28 mouse cellular contexts compared by ENCODE assay signal in genomic region chr9:96766078-96766477, GRCm38 (mm10). TPM values are rescaled to one million over a fixed set of nuclear protein-coding genes. Genes with fewer than 3 reads are reported as not detected.
DNase-seq lines count a peak whose midpoint lies in the region; ATAC-seq and TF ChIP-seq lines count a peak whose summit lies in the region.
"Had no signal": no experiment of that assay in that cellular context is flagged by ENCODE, and none has a peak within 500 bp of the region (broad histone marks: within the 10 kb centered on the region; RNA-seq: fewer than 3 reads in every experiment).

No protein-coding gene starts in this region.

- peak overlapping the region; percentile 59 for H3K4me2 ChIP-seq in liver, embryonic 13.5 days
- no peak overlapping the region for H3K4me2 ChIP-seq in hindbrain, embryonic 13.5 days
- H3K4me2 ChIP-seq: embryonic facial prominence, embryonic 13.5 days; heart, embryonic 15.5 days; intestine, embryonic 15.5 days; limb, embryonic 15.5 days; lung, embryonic 15.5 days; midbrain, embryonic 12.5 days; neural tube, embryonic 13.5 days had no signal

- DNase-seq in spleen, adult 2 months (ENCODE audit: low read depth in 1 of 2, low spot score in 2 of 2) = no peak
- no peak for DNase-seq in spleen, adult 18-20 months
- DNase-seq in liver, embryonic 13.5 days = no peak
- no peak for DNase-seq in heart, adult 18-20 months
- DNase-seq in kidney, adult 8-10 months = no peak
- DNase-seq: adrenal gland, postnatal 14 days; cerebellum, adult 11-12 months; cerebellum, postnatal 10 days; gastrocnemius, postnatal 14 days; kidney, adult 2 months; thymus, adult 18-20 months; thymus, postnatal 25 days had no signal

- no peak for TF ChIP-seq POLR2A in spleen, adult 2 months (IDR thresholded peaks at IDR 0.05; ENCODE audit: low read depth, low read length)

- H3K36me3 ChIP-seq in spleen, adult 2 months (ENCODE audit: control insufficient read depth, insufficient read depth, low read length) = no peaks in the 10 kb centered on the region
- no peaks in the 10 kb centered on the region for H3K36me3 ChIP-seq in liver, embryonic 13.5 days
- no peaks in the 10 kb centered on the region for H3K36me3 ChIP-seq in hindbrain, embryonic 13.5 days
- H3K36me3 ChIP-seq: embryonic facial prominence, embryonic 13.5 days; heart, embryonic 10.5 days; heart, embryonic 15.5 days; intestine, embryonic 15.5 days; limb, embryonic 10.5 days; limb, embryonic 15.5 days; lung, embryonic 15.5 days; midbrain, embryonic 12.5 days; neural tube, embryonic 13.5 days had no signal

- ATAC-seq in liver, embryonic 13.5 days (ENCODE audit: low read depth) = 0 out of 2 replicates have a peak, but pooled peaks have one; percentile 16
- ATAC-seq in megakaryocyte progenitor cell, adult 5-6 weeks (replicated peaks; ENCODE audit: poor library complexity) = peak; percentile 23; the same call in 1 of the 2 replicates
- no peak for ATAC-seq in hindbrain, embryonic 13.5 days (ENCODE audit: low FRiP score)
- ATAC-seq: forebrain, embryonic 14.5 days; hindbrain, postnatal 0 days had no signal

- no peak for TF ChIP-seq CTCF in spleen, adult 2 months (IDR thresholded peaks at IDR 0.05; ENCODE audit: extremely low read depth, insufficient read depth, insufficient read length, insufficient replicate concordance)

- H3K9ac ChIP-seq in liver, embryonic 13.5 days = peak overlapping the region; percentile 61
- H3K9ac ChIP-seq in hindbrain, embryonic 13.5 days = no peak overlapping the region
- H3K9ac ChIP-seq: embryonic facial prominence, embryonic 13.5 days; heart, embryonic 15.5 days; intestine, embryonic 15.5 days; limb, embryonic 15.5 days; lung, embryonic 15.5 days; midbrain, embryonic 12.5 days; neural tube, embryonic 13.5 days had no signal

- no peak overlapping the region; the same call in 1 of the 2 replicates for H3K27ac ChIP-seq in spleen, adult 2 months (ENCODE audit: insufficient read depth, low read length)
- H3K27ac ChIP-seq in liver, embryonic 13.5 days = peak overlapping the region; percentile 80
- H3K27ac ChIP-seq in hindbrain, embryonic 13.5 days = no peak overlapping the region
- H3K27ac ChIP-seq: embryonic facial prominence, embryonic 13.5 days; heart, embryonic 10.5 days; heart, embryonic 15.5 days; hindbrain, postnatal 0 days; intestine, embryonic 15.5 days; kidney, postnatal 0 days; limb, embryonic 10.5 days; limb, embryonic 15.5 days; lung, embryonic 15.5 days; midbrain, embryonic 12.5 days; neural tube, embryonic 13.5 days; stomach, postnatal 0 days had no signal

- H3K4me3 ChIP-seq in spleen, adult 2 months (ENCODE audit: extremely low read depth, insufficient read depth, insufficient read length) = peak overlapping the region; percentile 8; the same call in 1 of the 2 replicates
- peak overlapping the region; percentile 32 for H3K4me3 ChIP-seq in liver, embryonic 13.5 days (replicated peaks)
- no peak overlapping the region for H3K4me3 ChIP-seq in hindbrain, embryonic 13.5 days
- H3K4me3 ChIP-seq: embryonic facial prominence, embryonic 13.5 days; heart, embryonic 10.5 days; heart, embryonic 15.5 days; intestine, embryonic 15.5 days; limb, embryonic 10.5 days; limb, embryonic 15.5 days; lung, embryonic 15.5 days; midbrain, embryonic 12.5 days; myocyte; neural tube, embryonic 13.5 days had no signal

- H3K9me3 ChIP-seq in liver, embryonic 13.5 days (replicated peaks) = no peaks in the 10 kb centered on the region
- no peaks in the 10 kb centered on the region for H3K9me3 ChIP-seq in hindbrain, embryonic 13.5 days
- H3K9me3 ChIP-seq: embryonic facial prominence, embryonic 13.5 days; heart, embryonic 10.5 days; heart, embryonic 15.5 days; intestine, embryonic 15.5 days; limb, embryonic 10.5 days; limb, embryonic 15.5 days; lung, embryonic 15.5 days; midbrain, embryonic 12.5 days; neural tube, embryonic 13.5 days had no signal

- H3K27me3 ChIP-seq in spleen, adult 2 months (ENCODE audit: control insufficient read depth, insufficient read depth, low read length) = no peaks in the 10 kb centered on the region
- no peaks in the 10 kb centered on the region for H3K27me3 ChIP-seq in liver, embryonic 13.5 days
- no peaks in the 10 kb centered on the region for H3K27me3 ChIP-seq in hindbrain, embryonic 13.5 days
- H3K27me3 ChIP-seq: embryonic facial prominence, embryonic 13.5 days; heart, embryonic 15.5 days; intestine, embryonic 15.5 days; limb, embryonic 15.5 days; lung, embryonic 15.5 days; midbrain, embryonic 12.5 days; neural tube, embryonic 13.5 days had no signal

- H3K4me1 ChIP-seq in spleen, adult 2 months (ENCODE audit: control insufficient read depth, insufficient read depth, insufficient read length) = peaks cover 3% of the 10 kb centered on the region; the same call in 1 of the 2 replicates
- peaks cover 38% of the 10 kb centered on the region for H3K4me1 ChIP-seq in liver, embryonic 13.5 days (replicated peaks)
- H3K4me1 ChIP-seq in hindbrain, embryonic 13.5 days (replicated peaks) = no peaks in the 10 kb centered on the region
- H3K4me1 ChIP-seq: lung, embryonic 15.5 days; midbrain, embryonic 12.5 days; neural tube, embryonic 13.5 days had no signal

RNA-seq across cellular contexts. Expression of gene Zbtb38, which starts 13.4 kb away (rescaled TPM):
- polyA plus RNA-seq in spleen, adult 2 months (2012; rRNA removed) = 5.9 and 7.5 TPM in 2 replicates
- 5.8 and 7.2 TPM in 2 replicates for polyA plus RNA-seq in liver, embryonic 13.5 days (2015; fragmentation: Nextera tagmentation; extraction: Ambion mirVana)
- total RNA-seq in megakaryocyte progenitor cell, adult 5-6 weeks (2015) = 23.5 and 27.8 TPM in 2 replicates
- total RNA-seq in megakaryocyte progenitor cell, adult 5-6 weeks (2017) = 24.2 and 25.7 TPM in 2 replicates
- total RNA-seq in heart, adult 18-20 months (2021) = 10 to 100 TPM; 34.7 to 42.9 TPM
- 42.2 and 44.0 TPM in 2 replicates for polyA plus RNA-seq in hindbrain, embryonic 13.5 days (2015; fragmentation: Nextera tagmentation; extraction: Ambion mirVana)
